Mouse (Mus musculus): ENCODE measurements around the gene Smim12. TPM values are rescaled to one million over a fixed set of nuclear protein-coding genes. Genes with fewer than 3 reads are reported as not detected.
A peak's percentile ranks its signal among the peaks of the same experiment; 100 is the strongest.

Gene Smim12
- polyA plus RNA-seq, 1 experiment from 2014 or later = 43.5 TPM

DNA sequence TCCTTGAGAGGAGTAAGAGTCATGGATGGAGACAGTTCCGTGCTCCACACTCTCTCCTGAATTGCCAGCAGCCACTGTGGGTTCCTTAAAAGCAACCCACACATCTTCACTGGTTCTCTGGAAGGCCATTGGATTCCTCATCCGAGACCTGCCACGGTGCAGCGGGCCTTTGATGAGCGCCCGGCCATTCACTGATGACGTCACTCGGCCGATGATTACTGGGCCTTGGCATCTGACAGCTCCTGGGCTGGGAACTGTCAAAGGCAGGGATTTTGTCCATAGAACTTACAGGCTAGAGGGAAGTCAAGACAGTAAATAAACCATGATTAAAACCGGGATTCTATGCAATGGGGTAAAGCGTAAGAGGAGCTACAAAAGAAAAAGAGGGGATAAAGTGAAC is 26.5 kb upstream of the Smim12 start:
- Histone ChIP-seq H3K27me3 (replicated peaks) (no peaks in the 10 kb centered on the region), H3K27ac (no peak overlapping the region), H3K9me3 (no peaks in the 10 kb centered on the region), H3K4me2 (no peak overlapping the region), H3K36me3 (replicated peaks) (no peaks in the 10 kb centered on the region), H3K4me1 (no peaks in the 10 kb centered on the region), H3K4me3 (no peak overlapping the region), H3K9ac (no peak overlapping the region)
- no peak for ATAC-seq (replicated peaks)
- whole genome bisulfite sequencing = 60% methylated on average over 11 of the region's 11 CpGs

GRCm38 (mm10) chr4:127223291-127223690 is 20.3 kb upstream of the Smim12 start:
- ATAC-seq (replicated peaks) = no peak

DNA sequence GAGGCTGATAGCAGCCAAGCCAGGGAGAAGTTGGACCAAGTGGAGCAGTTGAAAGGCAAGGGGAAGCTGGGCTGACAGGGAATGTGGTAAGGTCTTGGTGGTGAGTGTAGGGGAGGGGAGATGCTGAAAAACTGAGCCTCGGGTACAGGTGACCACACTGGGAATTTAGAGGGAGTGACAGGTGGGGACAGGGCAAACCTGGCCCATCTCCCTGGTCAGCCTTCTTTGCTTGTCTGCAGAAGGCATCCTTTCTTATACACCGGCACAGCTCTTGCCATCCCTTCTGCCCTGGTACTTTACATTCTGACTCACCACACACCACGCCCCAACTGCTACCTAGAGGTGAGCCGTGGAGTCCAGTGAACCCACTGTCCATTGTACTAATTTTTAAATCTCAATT is 19.8 kb upstream of the Smim12 start:
- no peaks in the 10 kb centered on the region for H3K36me3 ChIP-seq (replicated peaks)
- ATAC-seq (replicated peaks) = no peak
- 55% methylated on average over 4 of the region's 4 CpGs for whole genome bisulfite sequencing

More at GRCm38 (mm10) chr4:127223291-127223690, 20.3 kb upstream of the Smim12 start:
- no peaks in the 10 kb centered on the region for H3K9me3 ChIP-seq
- H3K27ac ChIP-seq = no peak overlapping the region
- H3K4me2 ChIP-seq = no peak overlapping the region
- H3K4me3 ChIP-seq = no peak overlapping the region
- no peak overlapping the region for H3K9ac ChIP-seq
- H3K36me3 ChIP-seq (replicated peaks) = no peaks in the 10 kb centered on the region
- H3K27me3 ChIP-seq (replicated peaks) = no peaks in the 10 kb centered on the region
- WGBS = 43% methylated on average over 10 of the region's 10 CpGs
- peaks cover 21% of the 10 kb centered on the region for H3K4me1 ChIP-seq

GRCm38 (mm10) chr4:127224444-127225100 is 19.0 kb upstream of the Smim12 start:
- peak overlapping the region; percentile 9; the same call in 1 of the 2 replicates for H3K4me2 ChIP-seq
- no peak overlapping the region for H3K9ac ChIP-seq
- H3K36me3 ChIP-seq (replicated peaks) = no peaks in the 10 kb centered on the region
- no peak for ATAC-seq (replicated peaks)
- no peak overlapping the region for H3K27ac ChIP-seq
- H3K4me1 ChIP-seq = peaks cover 21% of the 10 kb centered on the region
- 13% methylated on average over 19 of the region's 19 CpGs for WGBS
- no peaks in the 10 kb centered on the region for H3K9me3 ChIP-seq
- no peak overlapping the region for H3K4me3 ChIP-seq
- H3K27me3 ChIP-seq (replicated peaks) = no peaks in the 10 kb centered on the region

More for the DNA sequence above, 19.8 kb upstream of the Smim12 start:
- Histone ChIP-seq H3K4me3 (no peak overlapping the region), H3K4me1 (peaks cover 21% of the 10 kb centered on the region), H3K4me2 (no peak overlapping the region), H3K27me3 (replicated peaks) (no peaks in the 10 kb centered on the region), H3K9ac (no peak overlapping the region), H3K9me3 (no peaks in the 10 kb centered on the region), H3K27ac (no peak overlapping the region)

- no peak overlapping the region for H3K4me2 ChIP-seq
- no peak overlapping the region for H3K4me3 ChIP-seq
- WGBS = 49% methylated on average over 4 of the region's 4 CpGs
- no peaks in the 10 kb centered on the region for H3K27me3 ChIP-seq (replicated peaks)
- H3K4me1 ChIP-seq = peaks cover 23% of the 10 kb centered on the region
- no peak overlapping the region for H3K9ac ChIP-seq
- no peak for ATAC-seq (replicated peaks)
- no peak overlapping the region for H3K27ac ChIP-seq
- no peaks in the 10 kb centered on the region for H3K36me3 ChIP-seq (replicated peaks)
- no peaks in the 10 kb centered on the region for H3K9me3 ChIP-seq
Observed at GRCm38 (mm10) chr4:127226067-127226466, 17.5 kb upstream of the Smim12 start.

DNA sequence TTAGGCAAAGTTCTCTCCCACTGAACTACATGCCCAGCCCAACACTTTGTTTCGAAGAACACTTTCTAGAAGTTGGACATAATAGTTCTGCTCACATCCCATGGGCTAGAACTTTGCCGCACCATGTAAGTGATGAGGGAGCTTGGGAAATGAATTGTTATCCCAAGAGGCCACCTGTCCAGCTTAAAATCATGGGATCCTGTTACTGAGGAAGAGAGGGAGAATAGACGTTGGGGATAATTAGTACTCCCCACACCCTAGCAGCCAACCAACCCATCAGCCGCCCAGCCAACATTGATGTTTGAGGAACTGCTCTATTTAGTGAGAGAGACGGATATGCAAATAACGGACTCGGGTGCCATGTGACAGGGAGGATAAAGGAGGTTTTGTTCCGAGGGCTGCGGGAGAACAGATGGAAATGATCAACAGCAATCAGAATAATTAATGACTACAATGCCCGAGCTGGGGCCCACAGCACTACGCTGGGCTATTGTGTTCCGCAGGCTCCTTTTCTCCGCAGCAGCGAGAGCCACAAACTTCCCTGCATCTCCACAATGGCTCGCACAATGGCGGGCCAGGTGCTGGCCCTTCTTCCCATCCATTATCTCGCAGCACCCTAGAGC is 16.4 kb upstream of the Smim12 start:
- no peaks in the 10 kb centered on the region for H3K27me3 ChIP-seq (replicated peaks)
- 12% methylated on average over 17 of the region's 17 CpGs for WGBS
- H3K36me3 ChIP-seq (replicated peaks) = no peaks in the 10 kb centered on the region
- peak; percentile 48; the same call in 1 of the 2 replicates for ATAC-seq (replicated peaks)
- H3K4me2 ChIP-seq = no peak overlapping the region
- H3K4me3 ChIP-seq = no peak overlapping the region
- peak overlapping the region; percentile 65 for H3K27ac ChIP-seq
- no peaks in the 10 kb centered on the region for H3K9me3 ChIP-seq
- no peak overlapping the region for H3K9ac ChIP-seq
- peaks cover 34% of the 10 kb centered on the region for H3K4me1 ChIP-seq

- Histone ChIP-seq H3K4me3 (no peak overlapping the region), H3K27me3 (replicated peaks) (no peaks in the 10 kb centered on the region), H3K4me1 (peaks cover 53% of the 10 kb centered on the region), H3K9me3 (no peaks in the 10 kb centered on the region), H3K36me3 (replicated peaks) (no peaks in the 10 kb centered on the region), H3K9ac (no peak overlapping the region), H3K27ac (peak overlapping the region; percentile 89), H3K4me2 (peak overlapping the region; percentile 30)
- 9% methylated on average over 6 of the region's 6 CpGs for WGBS
- peak; percentile 80 for ATAC-seq (replicated peaks)
Observed at GRCm38 (mm10) chr4:127232028-127232427, 11.6 kb upstream of the Smim12 start.

GRCm38 (mm10) chr4:127232551-127232950 is 11.0 kb upstream of the Smim12 start:
- H3K4me2 ChIP-seq = peak overlapping the region; percentile 30
- peak; percentile 62 for ATAC-seq (replicated peaks)
- no peaks in the 10 kb centered on the region for H3K36me3 ChIP-seq (replicated peaks)
- H3K27me3 ChIP-seq (replicated peaks) = no peaks in the 10 kb centered on the region
- peak overlapping the region; percentile 89 for H3K27ac ChIP-seq
- no peaks in the 10 kb centered on the region for H3K9me3 ChIP-seq
- H3K9ac ChIP-seq = no peak overlapping the region
- H3K4me3 ChIP-seq = no peak overlapping the region
- 12% methylated on average over 5 of the region's 5 CpGs for WGBS
- H3K4me1 ChIP-seq = peaks cover 48% of the 10 kb centered on the region

GRCm38 (mm10) chr4:127233416-127234125 is 10.0 kb upstream of the Smim12 start:
- Histone ChIP-seq H3K4me3 (no peak overlapping the region), H3K27me3 (replicated peaks) (0 out of 2 replicates have a peak, but pooled peaks cover 3% of the 10 kb centered on the region), H3K27ac (peak overlapping the region; percentile 89), H3K4me2 (no peak overlapping the region), H3K9ac (no peak overlapping the region), H3K4me1 (peaks cover 47% of the 10 kb centered on the region), H3K36me3 (replicated peaks) (no peaks in the 10 kb centered on the region), H3K9me3 (no peaks in the 10 kb centered on the region)
- 87% methylated on average over 40 of the region's 40 CpGs for WGBS
- ATAC-seq (replicated peaks) = no peak

GRCm38 (mm10) chr4:127235742-127236487 is 7.7 kb upstream of the Smim12 start:
- Histone ChIP-seq H3K9me3 (no peaks in the 10 kb centered on the region), H3K27me3 (replicated peaks) (0 out of 2 replicates have a peak, but pooled peaks cover 3% of the 10 kb centered on the region), H3K9ac (peak overlapping the region; percentile 74), H3K4me2 (peak overlapping the region; percentile 97), H3K36me3 (replicated peaks) (no peaks in the 10 kb centered on the region), H3K27ac (peak overlapping the region; percentile 78), H3K4me1 (peaks cover 46% of the 10 kb centered on the region), H3K4me3 (peak overlapping the region; percentile 55)
- peak; percentile 43; the same call in 1 of the 2 replicates for ATAC-seq (replicated peaks)
- under 1% methylated on average over 67 of the region's 67 CpGs for WGBS

DNA sequence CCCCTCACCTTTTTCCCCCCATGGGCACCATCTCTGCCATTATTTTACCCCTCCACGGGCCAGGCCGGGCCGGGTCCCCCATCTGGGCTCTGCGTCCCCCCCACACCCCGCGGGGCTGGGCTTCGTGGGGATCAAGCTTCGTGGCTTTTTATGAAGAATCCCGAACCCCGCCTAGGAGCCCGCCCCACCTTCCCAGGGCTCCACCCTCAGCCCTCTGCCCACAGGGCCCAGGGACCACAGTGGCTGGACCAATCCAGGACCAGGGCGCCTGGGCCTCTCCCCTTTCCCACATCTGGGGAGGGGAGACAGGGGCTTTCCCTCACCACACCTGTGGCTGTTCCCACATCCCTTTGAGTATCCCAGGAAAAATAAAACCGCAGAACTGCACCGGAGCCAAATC is 7.0 kb upstream of the Smim12 start:
- peak overlapping the region; percentile 55 for H3K4me3 ChIP-seq
- H3K36me3 ChIP-seq (replicated peaks) = no peaks in the 10 kb centered on the region
- 0 out of 2 replicates have a peak, but pooled peaks cover 3% of the 10 kb centered on the region for H3K27me3 ChIP-seq (replicated peaks)
- WGBS = 2% methylated on average over 14 of the region's 14 CpGs
- ATAC-seq (replicated peaks) = peak; percentile 7; the same call in 1 of the 2 replicates
- H3K9me3 ChIP-seq = no peaks in the 10 kb centered on the region
- peaks cover 39% of the 10 kb centered on the region for H3K4me1 ChIP-seq
- H3K9ac ChIP-seq = peak overlapping the region; percentile 74
- peak overlapping the region; percentile 97 for H3K4me2 ChIP-seq
- peak overlapping the region; percentile 78 for H3K27ac ChIP-seq

GRCm38 (mm10) chr4:127237271-127237670 is 6.3 kb upstream of the Smim12 start:
- no peak overlapping the region for H3K27ac ChIP-seq
- H3K4me1 ChIP-seq = peaks cover 33% of the 10 kb centered on the region
- 41% methylated on average over 10 of the region's 10 CpGs for WGBS
- H3K4me3 ChIP-seq = no peak overlapping the region
- peak overlapping the region; percentile 97; the same call in 1 of the 2 replicates for H3K4me2 ChIP-seq
- H3K27me3 ChIP-seq (replicated peaks) = 0 out of 2 replicates have a peak, but pooled peaks cover 3% of the 10 kb centered on the region
- H3K9ac ChIP-seq = no peak overlapping the region
- no peaks in the 10 kb centered on the region for H3K9me3 ChIP-seq
- ATAC-seq (replicated peaks) = no peak
- H3K36me3 ChIP-seq (replicated peaks) = no peaks in the 10 kb centered on the region

Measured in midbrain, embryonic 15.5 days (tissue).